Mouse (Mus musculus) ovary, postnatal 36 days (tissue): Measurements from ENCODE around the gene Fxr1.
"Not testable (repeated sequence)": the region's sequence is repeated elsewhere in the genome, so short reads cannot be mapped to it uniquely, and the experiment has no call there.

Experiments
- DNase-seq: peaks from one replicate; pipeline ENCODE4 v3.0.0; 2022; ENCODE audit warnings: low spot score, mixed read lengths

Gene Fxr1

DNA sequence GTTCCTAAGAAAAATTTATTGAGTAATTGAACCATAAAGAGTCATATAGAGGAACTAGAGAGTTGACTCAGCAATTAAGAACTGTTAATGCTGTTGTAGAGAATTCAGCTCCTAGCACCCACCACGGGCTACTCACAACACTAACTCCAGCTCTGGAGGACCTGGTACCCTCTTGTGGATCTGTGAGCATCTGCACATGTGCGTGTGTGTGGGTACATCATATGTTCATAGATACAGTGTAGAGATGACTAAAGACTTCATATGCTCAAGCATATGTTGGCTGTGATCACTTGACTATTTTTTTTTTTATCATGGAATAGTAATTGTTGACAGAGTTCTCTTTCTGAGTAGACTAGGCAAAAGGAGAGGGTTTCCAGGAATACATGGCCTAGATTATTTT is 42.6 kb downstream of the Fxr1 start:
- DNase-seq: no peak

DNA sequence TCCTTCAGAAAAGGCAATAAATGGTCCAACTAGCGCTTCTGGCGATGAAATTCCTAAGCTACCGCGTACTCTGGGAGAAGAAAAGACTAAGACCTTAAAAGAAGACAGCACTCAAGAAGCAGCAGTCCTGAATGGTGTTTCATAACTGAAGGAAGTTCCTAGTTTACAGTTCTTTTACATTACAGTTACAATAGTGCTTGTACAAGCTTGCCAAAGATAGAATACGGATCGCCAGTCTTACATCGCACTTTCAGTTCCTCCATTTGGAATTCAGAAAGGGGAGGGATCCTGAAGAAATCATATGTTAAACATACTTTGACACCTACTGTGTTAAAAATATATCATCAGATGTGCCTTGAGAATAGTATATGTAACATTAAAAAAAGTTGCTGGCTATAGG is 49.2 kb downstream of the Fxr1 start:
- DNase-seq: not testable (repeated sequence)

DNA sequence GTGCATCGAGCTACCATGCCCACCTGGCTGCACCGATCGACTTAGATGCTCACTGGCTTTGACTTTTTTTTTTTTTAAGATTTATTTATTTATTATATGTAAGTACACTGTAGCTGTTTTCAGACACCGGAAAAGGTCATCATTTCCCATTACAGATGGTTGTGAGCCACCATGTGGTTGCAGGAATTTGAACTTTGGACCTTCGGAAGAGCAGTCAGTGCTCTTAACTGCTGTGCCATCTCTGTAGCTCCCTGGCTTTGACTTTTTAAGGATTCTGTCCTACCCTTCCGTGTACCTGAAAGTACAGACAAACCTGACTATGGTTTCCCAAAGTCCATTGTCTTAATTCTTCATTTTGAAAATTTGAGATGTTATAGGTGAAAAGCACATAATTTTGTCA is 53.0 kb downstream of the Fxr1 start:
- no peak for DNase-seq

DNA sequence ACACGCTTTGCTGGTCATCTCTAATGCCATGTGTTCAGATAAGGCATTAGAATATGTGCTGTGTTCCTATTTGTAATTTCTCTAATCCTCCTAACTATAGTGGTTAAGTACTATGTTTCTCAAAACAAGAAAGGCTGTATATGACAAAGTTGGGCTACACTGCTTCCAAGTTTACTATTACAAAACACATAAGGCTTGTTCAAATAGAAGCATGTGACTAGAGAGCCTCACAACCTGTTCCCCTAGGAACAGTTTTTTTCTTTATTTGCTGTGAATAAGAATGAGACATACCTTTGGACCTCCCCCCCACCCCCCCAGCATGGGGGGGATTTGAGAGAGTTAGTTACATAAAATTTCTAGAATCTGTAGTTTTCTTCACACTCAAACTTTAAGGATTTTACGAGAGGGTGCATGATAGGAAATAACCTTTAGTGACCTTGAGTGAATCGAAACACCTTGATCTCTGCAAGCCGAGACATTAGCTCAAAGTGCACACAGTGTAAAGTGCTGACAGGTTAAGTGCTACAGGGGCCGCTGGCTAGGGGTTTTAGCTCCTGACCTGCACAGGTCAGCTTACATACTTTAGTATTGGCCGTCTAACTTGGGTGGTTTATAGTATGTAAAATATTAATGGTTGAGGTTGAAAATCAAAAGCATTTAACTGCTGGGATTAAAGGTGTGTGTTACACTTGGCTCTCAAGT is 56.5 kb downstream of the Fxr1 start:
- DNase-seq: no peak

GRCm38 (mm10) chr3:34080900-34081662 is 61.3 kb downstream of the Fxr1 start, which contains the start of gene Dnajc19:
TSS of gene Dnajc19 (minus strand) at chr3:34081321.
- peak; percentile 92 for DNase-seq

GRCm38 (mm10) chr3:34081929-34082328 is 62.2 kb downstream of the Fxr1 start:
- no peak for DNase-seq

- DNase-seq: no peak
Observed at GRCm38 (mm10) chr3:34083655-34084054, 63.9 kb downstream of the Fxr1 start.

GRCm38 (mm10) chr3:34102891-34103290 is 83.1 kb downstream of the Fxr1 start:
- no peak for DNase-seq

- no peak for DNase-seq
Observed at GRCm38 (mm10) chr3:34103902-34104672, 84.3 kb downstream of the Fxr1 start.

DNA sequence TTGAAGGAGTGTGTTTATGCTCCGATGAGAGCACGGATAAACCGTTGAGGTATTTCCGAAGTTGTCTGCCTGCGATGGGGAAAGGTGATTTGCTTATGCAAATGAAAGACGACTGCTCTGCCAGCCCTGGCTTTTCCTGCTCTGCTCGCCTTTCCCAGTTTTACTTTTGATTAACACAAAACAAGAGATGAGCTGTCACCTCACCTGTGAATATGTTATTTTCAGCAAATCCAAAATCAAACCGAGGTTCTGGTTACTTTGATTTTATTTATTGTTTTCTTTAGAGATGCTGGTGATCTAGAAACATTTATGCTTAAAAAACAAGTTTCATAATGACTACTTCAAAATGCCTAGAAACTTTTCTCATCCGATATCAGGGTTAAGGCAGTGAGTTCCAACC is 86.7 kb downstream of the Fxr1 start:
- no peak for DNase-seq

DNA sequence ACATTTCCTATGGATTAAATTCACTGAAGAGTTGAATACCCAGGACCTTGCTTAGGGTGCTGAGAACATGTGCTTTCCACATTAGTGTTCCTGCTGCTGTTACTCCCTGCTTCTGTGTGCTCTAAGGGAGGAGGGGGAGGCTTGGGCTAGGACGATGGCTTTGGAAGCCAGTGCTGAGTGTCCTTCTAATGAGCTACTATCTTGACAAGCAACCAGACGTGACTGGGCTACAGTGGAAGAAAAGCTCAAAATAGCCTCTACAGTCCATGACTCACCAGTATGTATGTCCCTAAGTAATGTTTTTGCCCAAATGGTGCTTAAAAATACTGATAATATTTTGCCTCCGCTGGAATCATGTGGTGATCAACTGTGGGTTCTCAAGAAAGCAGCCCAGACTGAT is 87.9 kb downstream of the Fxr1 start:
- no peak for DNase-seq

GRCm38 (mm10) chr3:34111941-34112685 is 92.4 kb downstream of the Fxr1 start:
- DNase-seq: no peak

DNA sequence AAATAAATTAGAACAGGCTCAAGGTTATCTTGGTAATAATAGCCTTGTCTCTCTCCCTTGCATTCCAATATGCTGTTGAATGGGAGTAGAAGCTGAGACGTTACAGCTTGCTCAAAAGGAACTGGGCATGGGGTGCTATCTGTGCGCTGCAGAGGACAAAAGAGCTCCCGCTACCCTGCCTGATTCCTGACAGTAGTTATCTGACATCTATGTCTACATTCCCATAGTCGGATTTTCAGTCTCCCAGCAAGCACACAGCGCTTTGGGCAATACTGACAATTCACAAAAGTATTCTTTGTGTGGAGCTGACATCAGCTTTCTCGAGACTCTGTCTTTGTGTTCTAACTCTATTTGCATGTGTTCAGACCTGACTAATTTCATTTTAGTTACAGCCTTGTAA is 96.1 kb downstream of the Fxr1 start:
- no peak for DNase-seq

DNA sequence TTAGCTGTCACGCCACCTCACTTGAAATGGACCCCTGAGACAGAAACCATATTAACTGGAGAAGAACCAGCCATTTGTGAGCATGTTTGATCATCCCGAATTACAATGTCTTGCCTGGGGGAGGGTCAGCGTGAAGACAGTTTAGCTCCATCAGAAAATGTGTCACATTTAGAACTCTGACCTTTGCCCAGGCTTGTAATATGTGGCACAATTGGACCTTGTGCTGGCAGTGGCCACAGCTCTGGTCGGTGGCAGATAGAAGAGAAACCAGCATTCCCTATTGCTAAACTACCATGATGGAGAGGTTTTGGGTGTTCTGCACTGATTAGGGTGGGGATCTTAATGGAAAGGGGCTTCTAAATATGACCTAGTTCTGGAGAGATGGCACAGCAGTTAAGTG is 100.1 kb downstream of the Fxr1 start:
- no peak for DNase-seq
